Mouse (Mus musculus) megakaryocyte, embryonic 14.5 days (primary cell): ENCODE results near the gene Tnni2. TPM values are rescaled to one million over a fixed set of nuclear protein-coding genes. Genes with fewer than 3 reads are reported as not detected.

Experiments used
- H3K27me3 ChIP-seq: replicated peaks from 2 replicates; pipeline ENCODE3; 2012; ENCODE audit warnings: inconsistent platforms
- H3K36me3 ChIP-seq: replicated peaks from 2 replicates; pipeline ENCODE3; 2012; ENCODE audit warnings: low read length, inconsistent platforms, mixed read lengths
- H3K4me1 ChIP-seq: 2 replicates; pipeline ENCODE4 v1.6.1; 2012; ENCODE audit warnings: inconsistent platforms
- H3K4me3 ChIP-seq: replicated peaks from 2 replicates; pipeline ENCODE3; 2012; ENCODE audit warnings: moderate library complexity, mild to moderate bottlenecking, inconsistent platforms
- H3K9me3 ChIP-seq: 2 replicates; pipeline ENCODE4 v1.6.1; 2012; ENCODE audit warnings: inconsistent platforms
- FLI1 ChIP-seq: IDR thresholded peaks from 2 replicates; pipeline ENCODE4 v1.6.1; 2012; ENCODE audit warnings: low read length, inconsistent platforms, mixed read lengths
- GATA1 ChIP-seq: IDR thresholded peaks from 3 replicates; pipeline ENCODE4 v1.6.1; 2012; ENCODE audit warnings: mixed read lengths, low read length, inconsistent platforms, borderline replicate concordance
- polyA plus RNA-seq: library from polyadenylated mRNA; stranded (reverse); fragments of >175 nt; gene quantifications from 2 replicates; pipeline ENCODE4 v1.2.3, GENCODE M21; 2012; ENCODE audit warnings: low replicate concordance; ENCODE audit not compliant: insufficient read depth

The Tnni2 gene
- polyA plus RNA-seq, 1 experiment: 3.4 TPM

GRCm38 (mm10) chr7:142471884-142472570 lies 30.4 kb downstream of the Tnni2 start:
- H3K27me3 ChIP-seq: peaks cover 57% of the 10 kb centered on the region
- TF ChIP-seq GATA1 (no peak), FLI1 (no peak)
- H3K4me3 ChIP-seq: peak overlapping the region; percentile 46
- no peaks in the 10 kb centered on the region for H3K36me3 ChIP-seq
- peaks cover 28% of the 10 kb centered on the region for H3K4me1 ChIP-seq
- H3K9me3 ChIP-seq: no peaks in the 10 kb centered on the region

GRCm38 (mm10) chr7:142472936-142473335 lies 31.3 kb downstream of the Tnni2 start:
- Histone ChIP-seq H3K36me3 (no peaks in the 10 kb centered on the region), H3K4me3 (no peak overlapping the region), H3K9me3 (no peaks in the 10 kb centered on the region), H3K27me3 (peaks cover 65% of the 10 kb centered on the region), H3K4me1 (peaks cover 28% of the 10 kb centered on the region)
- no peak for TF ChIP-seq FLI1
- TF ChIP-seq GATA1: no peak

- no peak for TF ChIP-seq GATA1
- no peak for TF ChIP-seq FLI1
- Histone ChIP-seq H3K27me3 (peaks cover 70% of the 10 kb centered on the region), H3K9me3 (no peaks in the 10 kb centered on the region), H3K4me3 (no peak overlapping the region), H3K4me1 (peaks cover 28% of the 10 kb centered on the region), H3K36me3 (no peaks in the 10 kb centered on the region)
Measured at GRCm38 (mm10) chr7:142473476-142473875, 31.9 kb downstream of the Tnni2 start.

GRCm38 (mm10) chr7:142474799-142475198 lies 33.2 kb downstream of the Tnni2 start:
- Histone ChIP-seq H3K4me3 (no peak overlapping the region), H3K27me3 (peaks cover 83% of the 10 kb centered on the region), H3K9me3 (no peaks in the 10 kb centered on the region), H3K4me1 (peaks cover 26% of the 10 kb centered on the region), H3K36me3 (no peaks in the 10 kb centered on the region)
- TF ChIP-seq FLI1 (no peak), GATA1 (no peak)

GRCm38 (mm10) chr7:142475641-142476040 lies 34.0 kb downstream of the Tnni2 start:
- TF ChIP-seq FLI1 (no peak), GATA1 (no peak)
- H3K27me3 ChIP-seq: peaks cover 88% of the 10 kb centered on the region
- no peaks in the 10 kb centered on the region for H3K9me3 ChIP-seq
- no peaks in the 10 kb centered on the region for H3K36me3 ChIP-seq
- H3K4me1 ChIP-seq: peaks cover 17% of the 10 kb centered on the region
- H3K4me3 ChIP-seq: no peak overlapping the region

- no peaks in the 10 kb centered on the region for H3K36me3 ChIP-seq
Measured at GRCm38 (mm10) chr7:142476271-142476670, 34.7 kb downstream of the Tnni2 start.

GRCm38 (mm10) chr7:142476795-142477452 lies 35.3 kb downstream of the Tnni2 start:
- H3K36me3 ChIP-seq: no peaks in the 10 kb centered on the region
- H3K4me1 ChIP-seq: peaks cover 4% of the 10 kb centered on the region; the same call in 1 of the 2 replicates
- H3K4me3 ChIP-seq: no peak overlapping the region
- TF ChIP-seq FLI1 (no peak), GATA1 (no peak)
- H3K9me3 ChIP-seq: no peaks in the 10 kb centered on the region
- peaks cover 89% of the 10 kb centered on the region for H3K27me3 ChIP-seq

More at GRCm38 (mm10) chr7:142476271-142476670, 34.7 kb downstream of the Tnni2 start:
- Histone ChIP-seq H3K4me1 (peaks cover 11% of the 10 kb centered on the region), H3K9me3 (no peaks in the 10 kb centered on the region), H3K4me3 (no peak overlapping the region), H3K27me3 (peaks cover 90% of the 10 kb centered on the region)
- TF ChIP-seq GATA1 (no peak), FLI1 (no peak)

GRCm38 (mm10) chr7:142478001-142478400 lies 36.4 kb downstream of the Tnni2 start:
- Histone ChIP-seq H3K9me3 (no peaks in the 10 kb centered on the region), H3K36me3 (no peaks in the 10 kb centered on the region), H3K27me3 (peaks cover 89% of the 10 kb centered on the region), H3K4me3 (no peak overlapping the region), H3K4me1 (no peaks in the 10 kb centered on the region; the same call in 1 of the 2 replicates)
- TF ChIP-seq GATA1 (no peak), FLI1 (no peak)

GRCm38 (mm10) chr7:142478574-142478973 lies 37.0 kb downstream of the Tnni2 start:
- Histone ChIP-seq H3K4me1 (no peaks in the 10 kb centered on the region; the same call in 1 of the 2 replicates), H3K9me3 (no peaks in the 10 kb centered on the region), H3K27me3 (peaks cover 89% of the 10 kb centered on the region), H3K36me3 (no peaks in the 10 kb centered on the region), H3K4me3 (no peak overlapping the region)
- TF ChIP-seq FLI1 (no peak), GATA1 (no peak)

- H3K36me3 ChIP-seq: no peaks in the 10 kb centered on the region
- H3K4me1 ChIP-seq: no peaks in the 10 kb centered on the region; the same call in 1 of the 2 replicates
- H3K27me3 ChIP-seq: peaks cover 92% of the 10 kb centered on the region
- no peak for TF ChIP-seq FLI1
- TF ChIP-seq GATA1: no peak
- H3K4me3 ChIP-seq: no peak overlapping the region
- no peaks in the 10 kb centered on the region for H3K9me3 ChIP-seq
Measured at GRCm38 (mm10) chr7:142479307-142479706, 37.7 kb downstream of the Tnni2 start.
